Mouse (Mus musculus) embryonic facial prominence, embryonic 11.5 days (tissue): ENCODE data around the gene Apol9a. TPM values are rescaled to one million over a fixed set of nuclear protein-coding genes. Genes with fewer than 3 reads are reported as not detected.

Experiments used
- ATAC-seq: fragments of 200-750 bp; cut with Nextera tagmentation; replicated peaks from 2 replicates; pipeline ENCODE4 v1.8.0; 2017; ENCODE audit warnings: low read depth; ENCODE audit not compliant: insufficient number of reproducible peaks, low FRiP score, low TSS enrichment
- DNase-seq: peaks from one replicate; pipeline ENCODE4 v3.0.0-alpha.2; 2015; ENCODE audit warnings: low spot score
- H3K27ac ChIP-seq: fragments of 300-500 bp; sonication (generic); replicated peaks from 2 replicates; pipeline ENCODE4 v1.5.1; 2014; ENCODE audit warnings: mild to moderate bottlenecking, low read depth, low read length, control low read depth
- H3K27me3 ChIP-seq: fragments of 300-500 bp; sonication (generic); 2 replicates; pipeline ENCODE4 v1.6.1; 2014; ENCODE audit warnings: mild to moderate bottlenecking, low read length, moderate library complexity, mixed read lengths; ENCODE audit not compliant: control insufficient read depth, insufficient read depth
- H3K36me3 ChIP-seq: fragments of 300-500 bp; sonication (generic); replicated peaks from 2 replicates; pipeline ENCODE4 v1.6.1; 2014; ENCODE audit warnings: low read depth, mild to moderate bottlenecking, low read length, moderate library complexity, mixed read lengths; ENCODE audit not compliant: control insufficient read depth, insufficient read depth
- H3K4me1 ChIP-seq: fragments of 300-500 bp; sonication (generic); 2 replicates; pipeline ENCODE4 v1.6.1; 2014; ENCODE audit warnings: low read length, mixed read lengths; ENCODE audit not compliant: control insufficient read depth, insufficient read depth
- H3K4me2 ChIP-seq: fragments of 300-500 bp; sonication (generic); 2 replicates; pipeline ENCODE4 v1.6.1; 2014; ENCODE audit warnings: low read depth, mild to moderate bottlenecking, control low read depth, low read length, moderate library complexity
- H3K4me3 ChIP-seq: fragments of 300-500 bp; sonication (generic); 2 replicates; pipeline ENCODE4 v1.5.1; 2014; ENCODE audit warnings: low read depth, low read length, control low read depth
- H3K9ac ChIP-seq: fragments of 300-500 bp; sonication (generic); replicated peaks from 2 replicates; pipeline ENCODE4 v1.6.1; 2014; ENCODE audit warnings: mild to moderate bottlenecking, control low read depth, low read length
- H3K9me3 ChIP-seq: fragments of 300-500 bp; sonication (generic); replicated peaks from 2 replicates; pipeline ENCODE4 v1.6.1; 2016; ENCODE audit warnings: mild to moderate bottlenecking, low read length, inconsistent platforms, mixed read lengths; ENCODE audit not compliant: control insufficient read depth
- WGBS: fragments of 180-500 bp; shearing (Covaris S2); extraction: QIAGEN DNeasy Blood & Tissue Kit; methylation state at CpG from one replicate; pipeline ENCODE4 v1.1.7; 2014; 5-methylcytosine and 5-hydroxymethylcytosine counted together
- polyA plus RNA-seq: library from polyadenylated mRNA; unstranded; fragments of >200 nt; fragmentation: Nextera tagmentation; extraction: Ambion mirVana; gene quantifications from 2 replicates; pipeline ENCODE4 v1.2.1, GENCODE M21; 2014

The Apol9a gene
- polyA plus RNA-seq, 1 experiment from 2014 or later, result not detected

GRCm38 (mm10) chr15:77369981-77370380 lies 41.0 kb downstream of the Apol9a start:
- 94% methylated on average over 21 of the region's 21 CpGs for WGBS
- H3K4me1 ChIP-seq, result peaks cover 9% of the 10 kb centered on the region
- H3K27me3 ChIP-seq, result no peaks in the 10 kb centered on the region
- no peak overlapping the region for H3K9ac ChIP-seq
- H3K4me2 ChIP-seq, result no peak overlapping the region
- no peak overlapping the region for H3K27ac ChIP-seq
- ATAC-seq (no peak), DNase-seq (no peak)
- H3K4me3 ChIP-seq, result no peak overlapping the region
- H3K36me3 ChIP-seq, result no peaks in the 10 kb centered on the region
- no peaks in the 10 kb centered on the region for H3K9me3 ChIP-seq

GRCm38 (mm10) chr15:77368818-77369320 lies 42.1 kb downstream of the Apol9a start:
- H3K4me2 ChIP-seq, result no peak overlapping the region
- DNase-seq, result no peak
- no peaks in the 10 kb centered on the region for H3K27me3 ChIP-seq
- H3K4me3 ChIP-seq, result no peak overlapping the region
- ATAC-seq, result no peak
- H3K9ac ChIP-seq, result peak overlapping the region; percentile 53
- no peak overlapping the region for H3K27ac ChIP-seq
- WGBS, result 81% methylated on average over 12 of the region's 12 CpGs
- H3K4me1 ChIP-seq, result peaks cover 9% of the 10 kb centered on the region
- no peaks in the 10 kb centered on the region for H3K9me3 ChIP-seq
- H3K36me3 ChIP-seq, result no peaks in the 10 kb centered on the region

GRCm38 (mm10) chr15:77368148-77368547 lies 42.8 kb downstream of the Apol9a start:
- Histone ChIP-seq H3K4me3 (no peak overlapping the region), H3K9me3 (no peaks in the 10 kb centered on the region), H3K36me3 (no peaks in the 10 kb centered on the region), H3K4me1 (peaks cover 9% of the 10 kb centered on the region), H3K4me2 (peak overlapping the region; percentile 19; the same call in 1 of the 2 replicates), H3K27ac (no peak overlapping the region), H3K27me3 (no peaks in the 10 kb centered on the region), H3K9ac (peak overlapping the region; percentile 53)
- WGBS, result under 1% methylated on average over 13 of the region's 13 CpGs
- ATAC-seq (peak; percentile 40; the same call in 1 of the 2 replicates), DNase-seq (peak; percentile 98)

DNA sequence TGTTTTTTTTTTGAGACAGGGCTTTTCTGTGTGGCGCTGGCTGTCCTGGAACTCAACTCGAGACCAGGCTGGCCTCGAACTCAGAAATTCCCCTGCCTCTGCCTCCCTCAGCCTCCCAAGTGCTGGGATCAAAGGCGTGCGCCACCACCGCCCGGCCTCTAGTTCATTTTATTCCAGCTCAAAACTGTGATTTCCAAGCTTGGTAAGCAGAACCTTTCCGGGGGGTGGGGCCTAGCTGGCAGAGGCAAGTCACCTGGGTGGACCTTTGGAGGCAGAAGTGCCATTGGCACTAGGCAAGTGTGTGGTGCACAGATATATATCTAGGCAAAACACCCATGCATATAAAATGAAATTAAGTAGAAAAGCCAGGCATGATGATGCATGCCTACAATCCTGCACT lies 43.4 kb downstream of the Apol9a start:
- Histone ChIP-seq H3K27ac (peak overlapping the region; percentile 57; the same call in 1 of the 2 replicates), H3K27me3 (no peaks in the 10 kb centered on the region), H3K4me3 (no peak overlapping the region), H3K4me1 (peaks cover 9% of the 10 kb centered on the region), H3K9ac (no peak overlapping the region), H3K9me3 (no peaks in the 10 kb centered on the region), H3K4me2 (no peak overlapping the region), H3K36me3 (no peaks in the 10 kb centered on the region)
- ATAC-seq (no peak), DNase-seq (no peak)
- WGBS, result 38% methylated on average over 8 of the region's 8 CpGs

- peak overlapping the region; percentile 23 for H3K4me3 ChIP-seq
- H3K4me2 ChIP-seq, result peak overlapping the region; percentile 66
- no peaks in the 10 kb centered on the region for H3K36me3 ChIP-seq
- H3K27me3 ChIP-seq, result no peaks in the 10 kb centered on the region
- H3K9me3 ChIP-seq, result no peaks in the 10 kb centered on the region
- DNase-seq (peak; percentile 96), ATAC-seq (peak; percentile 42)
- peak overlapping the region; percentile 95 for H3K27ac ChIP-seq
- H3K4me1 ChIP-seq, result peaks cover 9% of the 10 kb centered on the region
- under 1% methylated on average over 26 of the region's 26 CpGs for WGBS
- peak overlapping the region; percentile 68 for H3K9ac ChIP-seq
Measured at GRCm38 (mm10) chr15:77366706-77367484, 44.0 kb downstream of the Apol9a start.

DNA sequence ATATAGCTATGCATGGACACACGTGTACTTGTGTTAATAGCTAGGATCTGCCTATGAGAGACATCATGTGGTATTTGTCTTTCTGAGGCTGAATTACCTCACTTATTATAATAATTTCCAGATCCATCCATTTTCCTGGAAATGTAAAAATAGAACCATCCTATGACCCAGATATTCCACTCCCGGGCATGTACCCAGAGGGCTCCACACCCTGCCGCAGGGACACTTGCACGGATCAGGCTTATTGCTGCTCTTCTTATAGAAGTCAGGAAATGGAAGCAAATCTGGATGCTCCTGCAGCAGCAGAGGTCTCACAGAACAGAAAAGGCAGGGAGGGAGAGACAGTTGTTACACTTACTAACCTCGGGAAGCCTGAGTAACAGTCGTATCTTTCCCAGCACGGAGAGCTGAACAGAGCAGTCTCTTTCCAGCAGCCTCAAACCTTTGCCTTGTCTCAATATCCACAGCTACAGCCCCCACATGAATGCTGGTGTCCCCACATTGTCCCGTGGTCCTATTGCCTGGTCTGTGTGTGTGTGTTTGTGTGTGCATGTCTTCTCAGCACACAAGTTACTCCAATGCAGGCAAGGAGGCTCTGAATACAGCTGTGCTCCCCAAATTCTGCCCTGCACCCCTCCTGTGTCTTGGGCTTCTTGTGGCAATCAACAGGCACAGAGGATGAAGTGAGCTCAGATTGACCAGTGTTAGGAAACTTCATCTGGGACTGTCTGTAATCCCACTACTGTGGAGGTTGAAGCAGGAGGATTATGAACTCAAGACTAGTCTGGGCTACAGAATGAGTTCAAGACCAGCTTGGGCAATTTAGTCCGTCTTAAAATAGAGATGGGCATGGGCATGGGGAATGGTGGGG lies 45.0 kb downstream of the Apol9a start:
- WGBS, result 33% methylated on average over 9 of the region's 9 CpGs
- Histone ChIP-seq H3K9ac (peak overlapping the region; percentile 68), H3K36me3 (no peaks in the 10 kb centered on the region), H3K9me3 (no peaks in the 10 kb centered on the region), H3K27ac (peak overlapping the region; percentile 95), H3K4me1 (peaks cover 12% of the 10 kb centered on the region), H3K4me2 (peak overlapping the region; percentile 13; the same call in 1 of the 2 replicates), H3K4me3 (no peak overlapping the region), H3K27me3 (no peaks in the 10 kb centered on the region)
- DNase-seq, result peak; percentile 32
- no peak for ATAC-seq

DNA sequence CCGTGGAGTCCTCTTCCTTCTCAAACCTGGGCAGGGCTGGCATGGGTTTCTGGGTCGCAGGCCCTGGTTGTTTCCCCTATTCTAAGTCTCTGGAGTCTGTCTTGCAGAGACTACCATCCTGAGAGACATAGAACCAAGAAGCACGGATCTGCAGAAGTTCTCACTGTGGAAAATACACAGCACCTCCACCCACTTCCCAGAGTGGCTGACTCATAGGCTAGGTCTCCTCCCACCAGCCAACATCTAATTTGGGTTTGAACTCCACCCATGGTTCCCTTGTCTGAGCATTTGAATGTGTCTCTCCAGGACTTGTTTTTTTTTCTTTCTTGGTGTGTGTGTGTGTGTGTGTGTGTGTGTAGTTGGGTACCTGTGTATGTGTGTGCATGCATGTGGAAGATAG lies 46.9 kb downstream of the Apol9a start:
- H3K36me3 ChIP-seq, result no peaks in the 10 kb centered on the region
- no peak for DNase-seq
- no peak overlapping the region for H3K4me2 ChIP-seq
- WGBS, result 73% methylated on average over 3 of the region's 3 CpGs
- H3K9ac ChIP-seq, result no peak overlapping the region
- H3K9me3 ChIP-seq, result no peaks in the 10 kb centered on the region
- no peak overlapping the region for H3K4me3 ChIP-seq
- peaks cover 12% of the 10 kb centered on the region for H3K4me1 ChIP-seq
- H3K27me3 ChIP-seq, result no peaks in the 10 kb centered on the region
- ATAC-seq, result no peak
- H3K27ac ChIP-seq, result peak overlapping the region; percentile 56
